In genomic region chr7:139918262-139918661, GRCm38 (mm10) we compare ENCODE assay signal across 15 mouse cellular contexts. TPM values are rescaled to one million over a fixed set of nuclear protein-coding genes. Genes with fewer than 3 reads are reported as not detected.
"Had no signal": no experiment of that assay in that cellular context is flagged by ENCODE, and none has a peak within 500 bp of the region (broad histone marks: within the 10 kb centered on the region; RNA-seq: fewer than 3 reads in every experiment).

No protein-coding gene starts in this region.

- DNase-seq: lung, adult 18-20 months; lung, embryonic 14.5 days; lung, postnatal 10 days; lung, postnatal 4 days; midbrain, embryonic 14.5 days; retina, postnatal 1 day; right cerebral cortex, adult 18-20 months; right cerebral cortex, postnatal 25 days; right cerebral cortex, postnatal 4 days; spleen, adult 18-20 months; thymus, adult 18-20 months; thymus, postnatal 14 days; thymus, postnatal 36 days had no signal

RNA-seq across cellular contexts. Expression of gene Kndc1, which starts 23.8 kb away (rescaled TPM):
- total RNA-seq: megakaryocyte-erythroid progenitor cell, adult 5-6 weeks had no signal

RNA-seq across cellular contexts. Expression of gene Utf1, which starts 25.3 kb away (rescaled TPM):
- total RNA-seq: megakaryocyte, adult 5-6 weeks; megakaryocyte-erythroid progenitor cell, adult 5-6 weeks had no signal
